Mouse (Mus musculus) 3134 (cell line): Measurements from ENCODE around the gene Arfrp1.

Experiments
- DNase-seq: peaks from one replicate; pipeline ENCODE4 v3.0.0-alpha.2; 2011; ENCODE audit warnings: low spot score; ENCODE audit not compliant: insufficient read length; ENCODE audit errors: extremely low read depth

The Arfrp1 gene

DNA sequence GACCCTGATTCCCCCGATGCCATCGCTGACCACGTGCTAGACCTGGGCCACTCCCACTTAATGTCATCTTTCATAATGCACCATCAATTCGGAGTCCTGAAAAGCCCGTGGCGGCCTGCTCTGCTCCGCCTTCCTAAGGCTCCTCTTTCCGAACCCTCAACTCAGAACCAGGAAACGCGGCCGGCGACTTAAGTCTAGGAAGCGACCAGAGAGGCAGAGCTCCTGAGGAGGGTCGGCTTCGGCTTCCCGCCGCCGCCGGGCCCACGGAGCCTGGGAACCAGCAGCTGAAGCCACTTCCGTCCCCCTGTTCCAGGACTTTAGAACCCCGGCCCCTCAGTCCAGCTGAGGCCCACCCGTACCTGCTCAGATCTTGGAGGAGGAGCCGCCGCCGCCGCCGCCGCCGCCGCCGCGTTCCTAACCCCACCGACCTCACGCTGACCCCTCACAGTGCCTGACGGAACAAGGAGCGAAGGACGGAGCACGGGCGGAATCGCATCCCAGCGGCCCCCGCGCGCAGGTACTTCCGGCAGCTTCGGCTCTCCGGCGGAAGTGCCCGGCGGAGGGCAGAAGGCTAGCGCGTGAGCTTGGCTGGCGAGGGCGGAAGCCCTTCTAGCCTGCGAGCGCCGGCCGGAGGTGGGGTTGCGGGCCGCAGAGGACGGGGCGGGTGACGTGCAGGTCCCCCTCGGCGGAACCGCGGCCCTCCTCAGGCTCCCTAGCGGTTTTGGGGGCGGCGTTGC is at the start of gene Arfrp1, which contains the start of gene Zgpat:
Gene Arfrp1 (minus strand): TSS at position 545 of the 737 bp plus-strand sequence.
Gene Zgpat (plus strand): TSS at position 69 of the 737 bp plus-strand sequence.
- DNase-seq = peak; percentile 92

DNA sequence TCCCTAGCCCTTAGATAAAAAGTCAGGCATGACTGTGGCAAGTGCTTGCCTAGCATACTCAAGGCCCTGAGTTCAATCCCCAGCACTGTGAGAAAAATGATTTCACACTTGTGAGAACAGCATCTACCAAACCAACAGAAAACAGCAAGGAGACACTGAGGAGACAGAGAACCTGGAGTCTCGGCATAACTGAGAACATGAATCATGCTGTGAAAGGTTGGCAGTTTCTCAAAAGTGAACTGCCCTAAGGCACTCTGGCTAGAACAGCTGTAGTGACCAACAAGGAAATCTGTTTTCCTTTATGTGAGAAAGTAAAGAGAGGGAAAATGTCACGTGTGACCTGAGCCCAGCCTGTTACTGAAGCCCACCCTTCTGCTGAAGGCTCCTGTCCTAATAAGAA is 47.9 kb upstream of the Arfrp1 start:
- peak; percentile 70 for DNase-seq

GRCm38 (mm10) chr2:181410760-181411473 is 45.7 kb upstream of the Arfrp1 start:
- peak; percentile 48 for DNase-seq

DNA sequence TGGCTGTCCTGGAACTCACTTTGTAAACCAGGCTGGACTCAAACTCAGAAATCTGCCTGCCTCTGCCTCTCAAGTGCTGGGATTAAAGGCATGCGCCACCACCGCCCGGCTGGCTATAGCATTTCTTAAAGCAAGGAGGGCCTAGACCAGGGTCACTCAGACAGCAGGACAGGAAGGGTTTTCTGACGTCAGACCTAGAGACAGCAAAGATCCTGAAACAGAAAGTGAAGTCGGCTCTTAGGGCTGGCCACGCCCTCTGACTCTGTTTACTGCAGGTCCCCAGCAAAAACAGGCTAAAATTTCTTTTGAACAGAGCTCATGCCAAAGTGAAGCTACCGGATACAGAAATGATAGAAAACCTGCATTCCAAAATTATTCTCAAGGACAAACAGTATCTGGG is 44.4 kb upstream of the Arfrp1 start:
- DNase-seq = no peak

GRCm38 (mm10) chr2:181403722-181404121 is 38.5 kb upstream of the Arfrp1 start:
- DNase-seq = no peak

DNA sequence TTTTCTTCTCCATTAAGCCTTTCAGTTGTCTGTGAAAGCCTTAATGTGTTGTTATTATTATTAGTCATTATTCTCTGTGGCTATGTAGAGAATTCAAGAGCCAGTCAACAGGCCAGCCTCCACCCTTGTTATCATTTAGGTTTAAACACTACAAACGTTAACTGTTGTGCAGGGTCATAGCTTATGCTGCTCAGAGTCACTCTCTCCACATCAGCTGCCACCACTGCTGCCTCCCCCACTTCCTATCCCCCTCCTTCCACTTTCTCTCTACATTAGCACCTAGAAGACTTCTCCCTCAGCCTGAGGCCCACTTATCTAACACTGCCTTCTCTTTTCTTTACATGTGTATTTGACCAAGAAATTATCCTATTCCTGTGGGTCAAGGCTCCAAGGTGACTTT is 36.3 kb upstream of the Arfrp1 start:
- no peak for DNase-seq

DNA sequence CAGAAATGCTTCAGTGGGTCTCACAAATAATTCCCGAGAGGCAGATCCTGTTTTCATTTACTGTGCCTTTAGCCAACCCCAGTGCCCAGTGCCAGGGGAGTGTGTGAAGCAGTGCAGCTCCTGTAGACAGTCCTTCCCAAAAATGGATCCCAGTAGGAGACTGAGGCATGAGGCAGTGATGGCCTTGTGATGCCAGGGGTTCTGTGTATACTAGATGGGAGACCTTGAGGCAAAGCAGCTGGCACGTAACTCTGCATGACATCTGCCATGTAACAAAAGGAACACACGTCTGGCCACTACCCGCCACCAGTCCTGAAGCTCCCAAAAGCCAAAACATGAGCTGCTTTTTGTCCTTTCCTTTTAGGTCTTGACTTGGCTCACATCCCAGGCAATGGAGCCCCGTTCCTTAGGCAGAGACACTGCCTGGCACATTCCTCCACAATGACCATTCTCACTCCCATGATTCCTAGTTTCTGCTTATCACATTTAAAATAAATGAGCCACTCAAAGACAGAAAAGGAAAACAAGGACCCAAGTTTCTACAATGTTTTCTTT is 32.1 kb upstream of the Arfrp1 start:
- DNase-seq = no peak

- DNase-seq = no peak
Measured at GRCm38 (mm10) chr2:181394086-181394485, 28.9 kb upstream of the Arfrp1 start.

DNA sequence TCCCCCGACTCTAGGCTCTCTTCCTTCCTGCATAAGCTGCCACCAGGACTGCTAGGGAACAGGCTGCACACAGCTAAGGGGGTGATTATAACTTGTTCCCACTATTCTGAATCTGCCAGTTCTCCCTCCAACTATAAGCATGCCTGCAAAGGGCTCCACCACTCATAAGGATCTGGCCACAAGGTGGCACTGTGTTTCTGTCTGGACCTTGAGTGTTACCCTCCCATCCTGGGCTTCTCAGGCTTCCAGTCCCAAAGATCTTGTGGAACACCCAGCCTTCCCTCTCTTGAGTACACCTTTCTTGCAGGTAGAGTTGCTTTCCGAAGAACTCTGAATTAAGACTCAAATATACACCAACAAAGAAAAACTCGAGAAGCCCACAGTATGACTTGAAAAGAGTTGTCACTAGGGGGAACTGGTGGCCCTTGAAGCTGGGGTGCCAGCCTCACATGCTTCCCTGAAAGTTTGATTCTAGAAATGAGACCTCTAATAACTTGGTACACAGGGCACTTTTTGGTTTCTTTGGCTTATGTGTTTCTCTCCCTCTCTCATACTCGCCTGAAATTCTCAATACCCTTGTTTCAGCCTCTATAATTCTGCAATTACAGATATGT is 27.5 kb upstream of the Arfrp1 start:
- DNase-seq = no peak

GRCm38 (mm10) chr2:181391541-181391940 is 26.3 kb upstream of the Arfrp1 start:
- DNase-seq = no peak

DNA sequence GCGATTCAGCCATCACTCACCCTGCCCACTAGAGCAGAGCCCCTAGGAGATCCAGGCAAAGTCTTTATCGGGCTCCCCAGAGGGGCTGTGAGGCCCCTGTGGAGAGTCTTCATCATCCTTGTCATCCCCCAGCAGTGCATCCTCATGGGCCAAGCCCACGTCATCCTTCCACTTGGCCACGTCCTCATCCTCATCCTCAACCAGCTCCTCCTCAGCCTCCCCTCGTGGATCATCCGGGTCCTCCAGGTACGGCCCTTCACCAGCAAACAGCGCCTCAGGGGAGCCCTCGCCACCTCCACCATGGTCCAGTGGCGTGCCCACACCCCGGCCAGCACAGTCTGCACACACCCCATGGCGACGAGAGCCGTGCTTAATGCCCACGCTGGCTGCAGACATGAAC is 25.8 kb upstream of the Arfrp1 start:
- DNase-seq = no peak

DNA sequence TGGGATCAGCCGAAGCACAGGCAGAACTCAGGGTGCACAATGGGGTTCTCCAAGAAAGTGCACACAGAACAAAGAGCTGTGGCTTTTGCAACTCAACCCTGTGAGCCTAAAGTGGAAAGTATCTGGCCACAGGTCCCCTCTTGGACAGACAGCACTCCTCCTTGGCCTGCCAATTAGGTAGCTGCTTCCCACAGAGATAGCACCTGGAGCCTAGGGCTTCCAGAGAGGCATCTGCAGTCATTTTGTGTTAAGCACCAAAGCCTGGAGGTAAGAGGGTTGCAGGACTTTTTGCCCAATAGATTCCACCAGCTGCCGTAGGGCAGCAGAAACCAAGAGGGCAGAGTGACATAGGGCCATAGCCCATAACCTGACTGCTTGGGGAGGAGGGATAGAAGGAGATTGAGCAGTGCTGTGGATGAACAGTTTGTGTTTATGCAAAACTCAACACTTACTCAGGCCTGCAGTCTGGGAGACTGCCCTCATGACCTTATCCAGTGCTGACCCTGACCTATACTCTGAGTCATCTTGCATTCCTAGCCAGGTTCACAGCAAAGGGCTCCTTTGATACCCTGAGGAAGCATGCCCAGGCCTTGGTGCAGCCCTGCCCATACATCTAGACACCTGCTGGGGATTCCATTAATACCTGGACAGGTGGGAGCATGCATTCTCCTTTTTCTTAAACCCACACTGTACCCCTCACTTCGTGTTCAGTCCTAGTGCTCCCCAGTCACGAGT is 25.1 kb upstream of the Arfrp1 start:
- no peak for DNase-seq

DNA sequence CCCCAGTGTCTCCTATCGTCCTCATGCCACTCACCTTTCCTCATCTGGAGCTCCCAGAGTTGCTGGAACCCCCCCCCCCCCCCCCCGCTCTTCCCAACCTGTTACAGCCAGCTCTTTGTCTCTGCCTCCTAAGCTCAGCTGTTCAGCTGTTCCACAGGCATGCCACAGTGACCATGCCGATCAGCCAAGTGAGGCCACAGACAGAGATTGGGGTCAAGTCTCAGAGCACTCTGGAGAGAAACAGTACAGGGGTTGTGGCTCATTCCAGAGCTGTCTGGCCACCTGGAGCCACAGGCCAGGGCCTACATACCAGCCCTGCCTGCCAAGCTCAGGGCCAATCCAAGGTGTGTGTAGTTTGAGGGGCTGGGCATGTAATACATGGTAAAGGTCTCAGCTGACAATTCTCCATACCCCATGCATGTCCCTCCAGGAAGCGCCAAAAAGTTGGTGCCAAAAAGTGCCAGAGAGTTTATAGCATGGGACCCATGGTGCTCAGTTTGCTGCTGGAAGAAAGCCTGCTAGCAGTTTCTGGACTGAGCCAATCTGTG is 21.5 kb upstream of the Arfrp1 start:
- no peak for DNase-seq

GRCm38 (mm10) chr2:181385885-181386284 is 20.7 kb upstream of the Arfrp1 start:
- no peak for DNase-seq

DNA sequence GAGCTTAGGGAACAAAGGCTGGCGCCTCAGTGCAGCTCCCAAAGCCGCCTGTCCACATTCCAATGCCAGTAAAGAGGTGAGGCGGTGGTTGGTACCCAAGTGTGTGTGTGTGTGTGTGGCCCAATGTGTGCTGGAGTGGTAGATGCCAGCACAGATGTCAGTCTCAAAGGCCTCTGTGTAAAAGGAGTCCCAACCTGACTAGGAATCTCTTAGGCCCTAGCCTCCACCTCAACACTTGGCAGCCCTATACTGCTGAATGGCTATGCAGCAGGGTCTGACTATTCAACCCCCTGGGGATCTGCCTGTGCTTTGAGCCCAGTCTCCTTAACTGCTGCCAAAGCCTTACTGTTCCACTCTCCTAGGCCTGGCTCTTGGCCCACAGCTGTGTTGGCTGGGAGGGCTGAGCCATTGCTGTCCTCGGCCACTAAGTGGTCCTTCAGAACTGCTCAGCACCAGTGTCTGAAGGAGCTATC is 19.8 kb upstream of the Arfrp1 start:
- no peak for DNase-seq

- DNase-seq = no peak
Measured at GRCm38 (mm10) chr2:181384463-181384862, 19.3 kb upstream of the Arfrp1 start.

- DNase-seq = no peak
Measured at GRCm38 (mm10) chr2:181381631-181382306, 16.6 kb upstream of the Arfrp1 start.

DNA sequence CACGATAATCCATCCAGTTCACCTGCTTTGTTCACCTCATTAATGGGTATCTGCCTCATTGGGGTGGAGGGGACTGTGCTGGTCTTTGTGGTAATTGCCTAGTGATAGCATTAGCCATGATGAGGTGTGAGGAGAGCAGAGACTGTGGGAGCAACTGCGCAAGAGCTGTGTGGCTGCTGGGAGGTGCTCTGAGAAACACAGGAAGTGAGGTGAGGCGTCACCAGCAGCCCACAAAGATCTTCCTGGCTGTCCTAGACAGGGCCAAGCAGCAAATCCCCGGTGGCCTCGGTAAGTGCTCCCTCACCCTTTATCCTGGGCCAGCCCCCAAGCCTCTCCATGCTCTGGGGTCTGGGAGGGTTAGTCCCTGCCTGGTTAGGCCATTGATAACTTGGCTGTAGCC is 15.9 kb upstream of the Arfrp1 start:
- no peak for DNase-seq

GRCm38 (mm10) chr2:181380251-181380650 is 15.0 kb upstream of the Arfrp1 start:
- DNase-seq = no peak

GRCm38 (mm10) chr2:181379778-181380177 is 14.6 kb upstream of the Arfrp1 start, which contains the start of gene Lime1:
Gene Lime1 (plus strand): TSS chr2:181380078.
- no peak for DNase-seq
